Mouse (Mus musculus): ENCODE results near the gene Gm10570. TPM values are rescaled to one million over a fixed set of nuclear protein-coding genes. Genes with fewer than 3 reads are reported as not detected.
A peak's percentile ranks its signal among the peaks of the same experiment; 100 is the strongest.

Gm10570 gene
- polyA plus RNA-seq, 1 experiment from 2014 or later: not detected

DNA sequence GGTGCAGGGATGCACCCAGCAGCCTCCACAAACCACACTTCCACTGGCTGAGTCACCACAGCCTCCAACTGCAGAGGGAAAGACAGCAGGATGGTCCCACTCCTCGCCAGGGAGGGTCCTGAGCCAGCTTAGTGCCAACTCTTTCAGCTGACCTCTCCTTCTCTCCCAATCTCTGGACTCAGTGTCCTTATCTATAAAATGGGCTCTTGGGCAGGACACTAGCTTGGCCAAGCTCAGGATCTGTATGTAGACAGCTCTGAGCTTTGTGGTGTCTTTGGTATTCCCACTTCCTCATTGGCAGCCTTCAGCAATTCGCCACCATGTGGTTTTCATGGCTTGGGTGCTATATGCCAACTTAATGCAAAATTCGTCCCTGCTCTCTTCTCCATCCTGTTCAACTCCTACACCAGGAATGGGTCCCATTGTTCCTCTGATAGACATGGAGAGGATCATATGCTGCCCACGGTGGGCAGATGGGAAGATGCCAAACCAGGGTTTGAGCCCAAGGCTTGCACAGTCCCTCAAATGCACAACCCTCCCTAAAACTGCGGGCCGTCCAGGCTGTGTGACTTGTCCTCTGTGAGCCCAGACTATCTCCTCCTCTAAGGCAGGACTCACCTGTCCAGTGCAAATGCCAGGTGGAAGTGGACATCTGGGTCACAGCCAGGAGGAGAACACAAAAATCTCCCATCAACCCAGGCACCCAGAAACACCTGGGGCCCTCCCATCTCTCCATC is 37.7 kb downstream of the Gm10570 start:
- Histone ChIP-seq H3K27ac (ENCODE audit: low read depth, low read length) (no peak overlapping the region), H3K4me3 (ENCODE audit: low read depth, low read length) (no peak overlapping the region), H3K4me1 (replicated peaks; ENCODE audit: control insufficient read depth, insufficient read depth, low read length) (peaks cover 8% of the 10 kb centered on the region; the same call in 1 of the 2 replicates), H3K9ac (ENCODE audit: low read depth, low read length) (no peak overlapping the region), H3K27me3 (replicated peaks; ENCODE audit: control insufficient read depth, insufficient read depth, low read length) (peaks cover 50% of the 10 kb centered on the region), H3K4me2 (no peak overlapping the region), H3K36me3 (ENCODE audit: control insufficient read depth, insufficient read depth, low read length) (no peaks in the 10 kb centered on the region), H3K9me3 (ENCODE audit: control insufficient read depth, low read length) (no peaks in the 10 kb centered on the region)
- ATAC-seq (replicated peaks; ENCODE audit: low FRiP score): no peak
- DNase-seq (ENCODE audit: low spot score): no peak
- 56% methylated on average over 6 of the region's 6 CpGs for WGBS

DNA sequence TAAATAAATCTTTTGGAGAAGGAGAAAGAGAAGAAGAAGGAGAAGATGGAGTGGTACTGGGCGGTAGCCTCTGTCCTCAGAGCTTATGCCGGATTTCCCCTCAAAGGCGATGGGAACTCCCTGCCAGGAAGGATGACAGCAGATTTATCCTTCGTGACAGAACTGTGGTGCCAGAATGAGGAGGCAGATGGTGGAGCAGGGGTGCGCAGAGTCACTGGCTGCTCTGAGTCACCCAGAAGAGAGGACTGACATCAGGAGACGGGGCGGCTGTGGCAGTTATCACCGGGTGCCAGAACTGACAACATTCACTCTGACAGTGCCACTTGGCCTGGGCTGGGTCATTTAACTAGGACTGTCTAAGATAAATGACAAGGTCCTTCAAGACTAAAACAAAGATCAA is 38.4 kb downstream of the Gm10570 start:
- no peak overlapping the region for H3K4me3 ChIP-seq (ENCODE audit: low read depth, low read length)
- no peak overlapping the region for H3K9ac ChIP-seq (ENCODE audit: low read depth, low read length)
- H3K36me3 ChIP-seq (ENCODE audit: control insufficient read depth, insufficient read depth, low read length): no peaks in the 10 kb centered on the region
- H3K9me3 ChIP-seq (ENCODE audit: control insufficient read depth, low read length): no peaks in the 10 kb centered on the region
- H3K27me3 ChIP-seq (replicated peaks; ENCODE audit: control insufficient read depth, insufficient read depth, low read length): peaks cover 43% of the 10 kb centered on the region
- no peak overlapping the region for H3K4me2 ChIP-seq
- ATAC-seq (replicated peaks; ENCODE audit: low FRiP score) (no peak), DNase-seq (ENCODE audit: low spot score) (no peak)
- 67% methylated on average over 8 of the region's 8 CpGs for whole genome bisulfite sequencing
- H3K4me1 ChIP-seq (replicated peaks; ENCODE audit: control insufficient read depth, insufficient read depth, low read length): peaks cover 8% of the 10 kb centered on the region; the same call in 1 of the 2 replicates
- H3K27ac ChIP-seq (ENCODE audit: low read depth, low read length): no peak overlapping the region

DNA sequence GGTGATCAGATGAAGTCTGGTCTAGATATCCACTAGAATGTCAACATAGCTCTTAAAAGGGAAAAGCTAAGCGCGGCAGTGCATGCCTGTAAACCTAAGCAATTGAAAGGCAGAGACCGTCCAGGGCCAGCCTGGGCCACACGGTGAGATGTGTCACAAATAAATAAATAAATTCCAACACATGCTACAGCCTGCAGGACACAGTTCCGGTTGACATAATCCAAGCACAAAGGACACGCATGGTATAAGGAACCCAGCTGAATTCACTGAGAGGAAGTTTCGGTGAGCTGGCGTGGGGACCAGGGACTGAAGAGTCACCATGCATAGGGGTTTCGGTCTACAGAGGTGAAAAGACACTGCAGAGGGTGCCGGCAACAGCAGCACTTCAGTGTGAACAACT is 39.7 kb downstream of the Gm10570 start:
- H3K27me3 ChIP-seq (replicated peaks; ENCODE audit: control insufficient read depth, insufficient read depth, low read length): peaks cover 41% of the 10 kb centered on the region
- DNase-seq (ENCODE audit: low spot score) (no peak), ATAC-seq (replicated peaks; ENCODE audit: low FRiP score) (no peak)
- peaks cover 8% of the 10 kb centered on the region for H3K4me1 ChIP-seq (replicated peaks; ENCODE audit: control insufficient read depth, insufficient read depth, low read length)
- H3K36me3 ChIP-seq (ENCODE audit: control insufficient read depth, insufficient read depth, low read length): no peaks in the 10 kb centered on the region
- no peak overlapping the region for H3K9ac ChIP-seq (ENCODE audit: low read depth, low read length)
- no peak overlapping the region for H3K4me2 ChIP-seq
- no peak overlapping the region for H3K4me3 ChIP-seq (ENCODE audit: low read depth, low read length)
- no peak overlapping the region for H3K27ac ChIP-seq (ENCODE audit: low read depth, low read length)
- WGBS: 79% methylated on average over 10 of the region's 10 CpGs
- H3K9me3 ChIP-seq (ENCODE audit: control insufficient read depth, low read length): no peaks in the 10 kb centered on the region

DNA sequence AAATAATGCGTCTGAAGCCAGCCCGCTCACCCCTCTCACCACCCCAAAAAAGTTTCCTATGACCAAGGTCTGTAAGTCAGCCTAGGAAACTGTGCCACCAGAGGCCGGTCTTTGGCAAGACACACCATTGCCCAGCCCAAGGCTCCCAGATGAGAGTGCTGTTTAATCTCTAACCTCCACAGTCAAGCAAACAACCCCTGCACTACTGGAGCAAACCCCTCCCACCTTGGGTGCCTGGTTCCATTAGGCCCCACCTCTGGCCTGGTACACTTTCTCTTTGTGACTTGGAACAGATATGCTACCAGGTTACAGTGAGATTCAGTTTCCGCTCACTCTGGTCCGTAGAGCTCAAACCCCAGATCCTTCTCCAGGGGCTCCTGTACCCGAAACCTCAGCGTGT is 41.4 kb downstream of the Gm10570 start:
- no peak overlapping the region for H3K9ac ChIP-seq (ENCODE audit: low read depth, low read length)
- peaks cover 8% of the 10 kb centered on the region for H3K4me1 ChIP-seq (replicated peaks; ENCODE audit: control insufficient read depth, insufficient read depth, low read length)
- no peak overlapping the region for H3K27ac ChIP-seq (ENCODE audit: low read depth, low read length)
- peak; percentile 48 for DNase-seq (ENCODE audit: low spot score)
- H3K4me3 ChIP-seq (ENCODE audit: low read depth, low read length): no peak overlapping the region
- H3K4me2 ChIP-seq: no peak overlapping the region; the same call in 1 of the 2 replicates
- no peaks in the 10 kb centered on the region for H3K36me3 ChIP-seq (ENCODE audit: control insufficient read depth, insufficient read depth, low read length)
- ATAC-seq (replicated peaks; ENCODE audit: low FRiP score): peak; percentile 52
- H3K9me3 ChIP-seq (ENCODE audit: control insufficient read depth, low read length): no peaks in the 10 kb centered on the region
- peaks cover 28% of the 10 kb centered on the region for H3K27me3 ChIP-seq (replicated peaks; ENCODE audit: control insufficient read depth, insufficient read depth, low read length)
- 77% methylated on average over 7 of the region's 7 CpGs for WGBS

DNA sequence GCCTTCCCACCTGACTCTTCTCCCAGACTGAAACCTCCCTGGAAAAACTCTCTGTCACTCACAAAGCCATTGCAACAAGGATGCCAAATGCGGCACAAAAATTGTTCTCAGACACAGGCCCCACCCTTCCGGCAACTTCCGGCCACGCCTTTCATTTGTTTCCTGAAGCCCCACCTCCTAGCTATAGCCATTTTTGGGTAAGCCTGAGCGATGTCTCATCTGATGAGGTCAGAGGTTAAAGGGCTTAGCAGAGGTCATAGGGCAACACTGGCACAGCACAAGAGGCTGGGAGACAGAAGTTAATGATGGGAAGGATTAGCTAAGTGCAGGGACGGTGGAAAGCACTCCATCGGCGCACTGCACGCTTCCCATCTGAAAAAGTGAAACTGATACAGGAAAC is 41.9 kb downstream of the Gm10570 start:
- Histone ChIP-seq H3K36me3 (ENCODE audit: control insufficient read depth, insufficient read depth, low read length) (no peaks in the 10 kb centered on the region), H3K4me3 (ENCODE audit: low read depth, low read length) (no peak overlapping the region), H3K9me3 (ENCODE audit: control insufficient read depth, low read length) (no peaks in the 10 kb centered on the region), H3K4me2 (peak overlapping the region; percentile 2; the same call in 1 of the 2 replicates), H3K27ac (ENCODE audit: low read depth, low read length) (no peak overlapping the region), H3K9ac (ENCODE audit: low read depth, low read length) (no peak overlapping the region), H3K27me3 (replicated peaks; ENCODE audit: control insufficient read depth, insufficient read depth, low read length) (peaks cover 24% of the 10 kb centered on the region), H3K4me1 (replicated peaks; ENCODE audit: control insufficient read depth, insufficient read depth, low read length) (peaks cover 8% of the 10 kb centered on the region)
- no peak for ATAC-seq (replicated peaks; ENCODE audit: low FRiP score)
- DNase-seq (ENCODE audit: low spot score): no peak
- 62% methylated on average over 9 of the region's 9 CpGs for WGBS

DNA sequence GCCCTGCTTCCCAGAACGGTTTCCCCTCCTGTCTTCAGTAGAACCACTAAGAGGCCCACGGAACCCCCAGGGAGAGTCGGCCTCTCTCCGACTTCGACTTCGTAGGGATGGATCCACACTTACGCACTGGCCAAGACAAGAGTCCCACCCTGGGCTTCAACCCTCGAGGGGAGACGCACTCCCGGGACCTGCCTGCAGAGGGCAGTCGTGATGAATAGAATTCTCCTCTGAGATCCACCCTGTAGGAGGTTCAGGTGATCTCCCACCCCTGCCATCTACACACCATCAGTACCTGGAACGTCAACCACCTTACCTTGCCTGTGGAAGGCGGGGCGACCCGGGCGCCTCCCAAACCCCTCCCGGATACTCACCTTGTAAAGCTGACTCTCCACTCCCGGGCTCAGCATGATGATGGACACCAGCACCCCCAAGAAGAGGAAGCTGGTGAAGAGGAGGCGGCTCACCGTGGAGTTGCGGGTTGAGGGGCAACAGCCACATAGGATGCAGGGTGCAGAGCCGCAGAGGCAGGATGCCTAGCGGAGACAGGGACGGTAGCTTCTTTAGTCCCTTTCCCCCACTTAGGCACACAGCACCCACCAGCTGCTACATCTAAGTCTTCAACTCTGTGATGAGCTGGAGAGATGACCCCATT is 43.6 kb downstream of the Gm10570 start:
- H3K4me2 ChIP-seq: no peak overlapping the region

DNA sequence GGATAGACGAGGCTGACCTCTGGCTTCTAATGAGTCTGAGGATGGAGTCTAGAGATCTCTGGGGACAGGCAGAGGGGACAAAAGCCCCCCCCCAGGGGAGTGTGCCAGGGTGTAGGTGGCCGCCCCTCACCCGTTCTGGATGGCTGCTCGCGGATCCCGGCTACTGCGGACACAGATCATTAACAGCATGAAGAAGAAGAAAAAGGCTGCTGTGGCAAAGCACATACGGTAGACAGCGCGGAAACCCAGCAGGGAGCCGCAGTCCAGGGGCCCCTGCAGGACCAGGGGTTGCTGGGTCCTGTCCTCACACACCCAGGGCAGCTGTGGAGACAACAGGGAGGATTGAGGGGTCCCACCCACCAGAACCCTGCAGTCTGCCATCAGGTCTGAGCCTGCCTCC is 44.3 kb downstream of the Gm10570 start:
- H3K4me2 ChIP-seq: no peak overlapping the region
- no peaks in the 10 kb centered on the region for H3K36me3 ChIP-seq (ENCODE audit: control insufficient read depth, insufficient read depth, low read length)
- 35% methylated on average over 11 of the region's 11 CpGs for WGBS
- no peak overlapping the region for H3K27ac ChIP-seq (ENCODE audit: low read depth, low read length)
- ATAC-seq (replicated peaks; ENCODE audit: low FRiP score): no peak
- no peak overlapping the region for H3K9ac ChIP-seq (ENCODE audit: low read depth, low read length)
- peaks cover 8% of the 10 kb centered on the region for H3K4me1 ChIP-seq (replicated peaks; ENCODE audit: control insufficient read depth, insufficient read depth, low read length)
- no peak overlapping the region for H3K4me3 ChIP-seq (ENCODE audit: low read depth, low read length)
- no peak for DNase-seq (ENCODE audit: low spot score)
- no peaks in the 10 kb centered on the region for H3K9me3 ChIP-seq (ENCODE audit: control insufficient read depth, low read length)
- H3K27me3 ChIP-seq (replicated peaks; ENCODE audit: control insufficient read depth, insufficient read depth, low read length): peaks cover 15% of the 10 kb centered on the region

More for the DNA sequence above, 43.6 kb downstream of the Gm10570 start:
- Histone ChIP-seq H3K9ac (ENCODE audit: low read depth, low read length) (no peak overlapping the region), H3K27me3 (replicated peaks; ENCODE audit: control insufficient read depth, insufficient read depth, low read length) (peaks cover 15% of the 10 kb centered on the region), H3K27ac (ENCODE audit: low read depth, low read length) (no peak overlapping the region), H3K4me1 (replicated peaks; ENCODE audit: control insufficient read depth, insufficient read depth, low read length) (peaks cover 8% of the 10 kb centered on the region), H3K4me3 (ENCODE audit: low read depth, low read length) (no peak overlapping the region), H3K9me3 (ENCODE audit: control insufficient read depth, low read length) (no peaks in the 10 kb centered on the region), H3K36me3 (ENCODE audit: control insufficient read depth, insufficient read depth, low read length) (no peaks in the 10 kb centered on the region)
- ATAC-seq (replicated peaks; ENCODE audit: low FRiP score) (no peak; the same call in 1 of the 2 replicates), DNase-seq (ENCODE audit: low spot score) (peak; percentile 63)
- 16% methylated on average over 24 of the region's 24 CpGs for WGBS

DNA sequence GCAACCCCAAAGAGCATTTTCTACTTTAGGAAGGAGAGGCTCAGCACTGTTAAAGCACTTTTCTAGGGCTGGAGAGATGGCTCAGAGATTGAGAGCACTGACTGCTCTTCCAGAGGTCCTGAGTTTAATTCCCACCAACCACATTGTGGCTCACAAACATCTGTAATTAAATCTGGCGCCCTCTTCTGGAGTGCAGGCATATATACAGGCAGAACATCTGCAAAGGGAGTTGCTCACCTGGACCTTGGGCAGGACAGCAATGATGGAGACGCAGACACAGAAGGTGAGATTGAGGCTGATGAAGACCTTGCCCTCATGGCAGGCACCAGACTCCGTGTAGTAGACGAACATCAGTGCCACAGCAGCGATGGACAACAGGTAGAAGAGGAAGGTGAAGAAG is 48.1 kb downstream of the Gm10570 start:
- Histone ChIP-seq H3K4me1 (replicated peaks; ENCODE audit: control insufficient read depth, insufficient read depth, low read length) (no peaks in the 10 kb centered on the region; the same call in 1 of the 2 replicates), H3K4me2 (no peak overlapping the region), H3K36me3 (ENCODE audit: control insufficient read depth, insufficient read depth, low read length) (no peaks in the 10 kb centered on the region), H3K27ac (ENCODE audit: low read depth, low read length) (no peak overlapping the region), H3K9ac (ENCODE audit: low read depth, low read length) (no peak overlapping the region), H3K27me3 (replicated peaks; ENCODE audit: control insufficient read depth, insufficient read depth, low read length) (peaks cover 15% of the 10 kb centered on the region), H3K9me3 (ENCODE audit: control insufficient read depth, low read length) (no peaks in the 10 kb centered on the region), H3K4me3 (ENCODE audit: low read depth, low read length) (no peak overlapping the region)
- ATAC-seq (replicated peaks; ENCODE audit: low FRiP score) (no peak), DNase-seq (ENCODE audit: low spot score) (no peak)
- WGBS: 31% methylated on average over 5 of the region's 5 CpGs
